Mouse (Mus musculus) T-cell, adult 2 months (primary cell): ENCODE measurements around the gene Dynlt1c.
A peak's percentile ranks its signal among the peaks of the same experiment; 100 is the strongest.
"Not testable (repeated sequence)": the region's sequence is repeated elsewhere in the genome, so short reads cannot be mapped to it uniquely, and the experiment has no call there.

Experiments used
- DNase-seq: peaks from one replicate; pipeline ENCODE4 v3.0.0; 2022; ENCODE audit warnings: low spot score

The Dynlt1c gene

GRCm38 (mm10) chr17:6655567-6656281 lies 54.3 kb downstream of the Dynlt1c start, which contains the start of gene Dynlt1f:
Gene Dynlt1f (minus strand): TSS chr17:6655900.
- peak; percentile 89 for DNase-seq

- DNase-seq = not testable (repeated sequence)
Measured at GRCm38 (mm10) chr17:6656471-6656870, 55.0 kb downstream of the Dynlt1c start.

GRCm38 (mm10) chr17:6658801-6659200 lies 57.3 kb downstream of the Dynlt1c start, which contains the start of gene Sytl3:
Gene Sytl3 (plus strand): TSS chr17:6659093.
- peak; percentile 91 for DNase-seq
